Mouse (Mus musculus) CH12.LX (cell line): ENCODE data around the gene Lrrc10.

Experiments used
- CHD1 ChIP-seq: IDR thresholded peaks from 2 replicates; pipeline ENCODE4 v1.6.1; 2012; ENCODE audit warnings: low read depth, low read length, improper control_type of control experiment, inconsistent platforms
- CTCF ChIP-seq, 2 experiments: IDR thresholded peaks in 1 of 2; conservative IDR thresholded peaks in 1 of 2; 2 replicates each; pipeline ENCODE4 v1.5.1; 2011 to 2012; ENCODE audit warnings: low read depth in 2 of 2, low read length in 2 of 2, improper control_type of control experiment in 1 of 2, inconsistent platforms in 1 of 2, mild to moderate bottlenecking in 1 of 2, moderate library complexity in 1 of 2
- EP300 ChIP-seq: IDR thresholded peaks from 2 replicates; pipeline ENCODE4 v1.6.1; 2011; ENCODE audit warnings: low read length, improper control_type of control experiment
- ETS1 ChIP-seq: conservative IDR thresholded peaks from 2 replicates; pipeline ENCODE4 v1.6.1; 2012; ENCODE audit warnings: low read depth, mild to moderate bottlenecking, inconsistent platforms, low read length, improper control_type of control experiment, moderate library complexity
- MYC ChIP-seq: IDR thresholded peaks from 2 replicates; pipeline ENCODE4 v1.6.1; 2011; ENCODE audit warnings: low read depth, mild to moderate bottlenecking, improper control_type of control experiment, low read length
- NELFE ChIP-seq: IDR thresholded peaks from 2 replicates; pipeline ENCODE4 v1.6.1; 2011; ENCODE audit warnings: low read depth, low read length, improper control_type of control experiment
- POLR2A ChIP-seq: IDR thresholded peaks from 2 replicates; pipeline ENCODE4 v1.6.1; 2011; ENCODE audit warnings: low read depth, mild to moderate bottlenecking, improper control_type of control experiment, low read length
- SIN3A ChIP-seq: IDR thresholded peaks from 2 replicates; pipeline ENCODE4 v1.6.1; 2012; ENCODE audit warnings: low read length, improper control_type of control experiment, inconsistent platforms
- USF1 ChIP-seq: IDR thresholded peaks from 2 replicates; pipeline ENCODE4 v1.6.1; 2014; ENCODE audit warnings: low read depth, mild to moderate bottlenecking, inconsistent platforms, low read length, improper control_type of control experiment
- USF2 ChIP-seq: conservative IDR thresholded peaks from 2 replicates; pipeline ENCODE4 v1.6.1; 2011; ENCODE audit warnings: low read depth, low read length, improper control_type of control experiment

GRCm38 (mm10) chr10:117013689-117014390 is 31.3 kb upstream of the Lrrc10 start:
- TF ChIP-seq USF2 (no peak), ETS1 (peak; percentile 75), CTCF (conservative IDR thresholded peaks at IDR 0.05 in 1 of 2, IDR thresholded peaks at IDR 0.05 in 1 of 2; ENCODE audit: low read depth in 2 of 2, low read length in 2 of 2) (0 out of 4 replicates have a peak, but pooled peaks of 1 of the 2 experiments have one; percentile 3), USF1 (no peak), EP300 (no peak), MYC (no peak), NELFE (no peak), POLR2A (no peak), SIN3A (no peak), CHD1 (no peak)
